Mouse (Mus musculus) embryonic facial prominence, embryonic 11.5 days (tissue): ENCODE data around the gene Cdkal1. TPM values are rescaled to one million over a fixed set of nuclear protein-coding genes. Genes with fewer than 3 reads are reported as not detected.

ENCODE experiments used
- ATAC-seq: fragments of 200-750 bp; cut with Nextera tagmentation; replicated peaks from 2 replicates; pipeline ENCODE4 v1.8.0; 2017; ENCODE audit warnings: low read depth; ENCODE audit not compliant: insufficient number of reproducible peaks, low FRiP score, low TSS enrichment
- DNase-seq: peaks from one replicate; pipeline ENCODE4 v3.0.0-alpha.2; 2015; ENCODE audit warnings: low spot score
- H3K27ac ChIP-seq: fragments of 300-500 bp; sonication (generic); replicated peaks from 2 replicates; pipeline ENCODE4 v1.5.1; 2014; ENCODE audit warnings: mild to moderate bottlenecking, low read depth, low read length, control low read depth
- H3K27me3 ChIP-seq: fragments of 300-500 bp; sonication (generic); 2 replicates; pipeline ENCODE4 v1.6.1; 2014; ENCODE audit warnings: mild to moderate bottlenecking, low read length, moderate library complexity, mixed read lengths; ENCODE audit not compliant: control insufficient read depth, insufficient read depth
- H3K36me3 ChIP-seq: fragments of 300-500 bp; sonication (generic); replicated peaks from 2 replicates; pipeline ENCODE4 v1.6.1; 2014; ENCODE audit warnings: low read depth, mild to moderate bottlenecking, low read length, moderate library complexity, mixed read lengths; ENCODE audit not compliant: control insufficient read depth, insufficient read depth
- H3K4me1 ChIP-seq: fragments of 300-500 bp; sonication (generic); 2 replicates; pipeline ENCODE4 v1.6.1; 2014; ENCODE audit warnings: low read length, mixed read lengths; ENCODE audit not compliant: control insufficient read depth, insufficient read depth
- H3K4me2 ChIP-seq: fragments of 300-500 bp; sonication (generic); 2 replicates; pipeline ENCODE4 v1.6.1; 2014; ENCODE audit warnings: low read depth, mild to moderate bottlenecking, control low read depth, low read length, moderate library complexity
- H3K4me3 ChIP-seq: fragments of 300-500 bp; sonication (generic); 2 replicates; pipeline ENCODE4 v1.5.1; 2014; ENCODE audit warnings: low read depth, low read length, control low read depth
- H3K9ac ChIP-seq: fragments of 300-500 bp; sonication (generic); replicated peaks from 2 replicates; pipeline ENCODE4 v1.6.1; 2014; ENCODE audit warnings: mild to moderate bottlenecking, control low read depth, low read length
- H3K9me3 ChIP-seq: fragments of 300-500 bp; sonication (generic); replicated peaks from 2 replicates; pipeline ENCODE4 v1.6.1; 2016; ENCODE audit warnings: mild to moderate bottlenecking, low read length, inconsistent platforms, mixed read lengths; ENCODE audit not compliant: control insufficient read depth
- WGBS: fragments of 180-500 bp; shearing (Covaris S2); extraction: QIAGEN DNeasy Blood & Tissue Kit; methylation state at CpG from one replicate; pipeline ENCODE4 v1.1.7; 2014; 5-methylcytosine and 5-hydroxymethylcytosine counted together
- polyA plus RNA-seq: library from polyadenylated mRNA; unstranded; fragments of >200 nt; fragmentation: Nextera tagmentation; extraction: Ambion mirVana; gene quantifications from 2 replicates; pipeline ENCODE4 v1.2.1, GENCODE M21; 2014

Cdkal1 gene
- polyA plus RNA-seq, 1 experiment from 2014 or later = 39.6 TPM

GRCm38 (mm10) chr13:29744188-29744587 lies 111.3 kb downstream of the Cdkal1 start:
- Histone ChIP-seq H3K4me2 (no peak overlapping the region), H3K4me1 (0 out of 2 replicates have a peak, but pooled peaks cover 2% of the 10 kb centered on the region), H3K4me3 (no peak overlapping the region), H3K9ac (no peak overlapping the region), H3K27ac (no peak overlapping the region), H3K9me3 (no peaks in the 10 kb centered on the region), H3K36me3 (no peaks in the 10 kb centered on the region), H3K27me3 (no peaks in the 10 kb centered on the region)
- no peak for ATAC-seq
- 81% methylated on average over 3 of the region's 3 CpGs for WGBS
- no peak for DNase-seq

GRCm38 (mm10) chr13:29743761-29744160 lies 111.7 kb downstream of the Cdkal1 start:
- 0 out of 2 replicates have a peak, but pooled peaks cover 2% of the 10 kb centered on the region for H3K4me1 ChIP-seq
- H3K9ac ChIP-seq = no peak overlapping the region
- DNase-seq (no peak), ATAC-seq (no peak)
- no peak overlapping the region for H3K4me3 ChIP-seq
- no peaks in the 10 kb centered on the region for H3K27me3 ChIP-seq
- H3K9me3 ChIP-seq = no peaks in the 10 kb centered on the region
- no peaks in the 10 kb centered on the region for H3K36me3 ChIP-seq
- 73% methylated on average over 4 of the region's 4 CpGs for WGBS
- H3K4me2 ChIP-seq = no peak overlapping the region
- H3K27ac ChIP-seq = no peak overlapping the region

GRCm38 (mm10) chr13:29737675-29738461 lies 117.6 kb downstream of the Cdkal1 start:
- Histone ChIP-seq H3K4me3 (no peak overlapping the region), H3K9ac (no peak overlapping the region), H3K27me3 (no peaks in the 10 kb centered on the region), H3K9me3 (no peaks in the 10 kb centered on the region), H3K4me1 (no peaks in the 10 kb centered on the region), H3K27ac (no peak overlapping the region), H3K4me2 (no peak overlapping the region), H3K36me3 (no peaks in the 10 kb centered on the region)
- WGBS = 83% methylated on average over 5 of the region's 5 CpGs
- DNase-seq = no peak
- no peak for ATAC-seq

GRCm38 (mm10) chr13:29734496-29734895 lies 121.0 kb downstream of the Cdkal1 start:
- H3K9ac ChIP-seq = no peak overlapping the region
- H3K4me3 ChIP-seq = no peak overlapping the region
- no peaks in the 10 kb centered on the region for H3K9me3 ChIP-seq
- no peak overlapping the region for H3K27ac ChIP-seq
- H3K36me3 ChIP-seq = no peaks in the 10 kb centered on the region
- no peaks in the 10 kb centered on the region for H3K27me3 ChIP-seq
- DNase-seq (no peak), ATAC-seq (no peak)
- H3K4me1 ChIP-seq = no peaks in the 10 kb centered on the region
- no peak overlapping the region for H3K4me2 ChIP-seq

GRCm38 (mm10) chr13:29726154-29726825 lies 129.2 kb downstream of the Cdkal1 start:
- H3K4me2 ChIP-seq = no peak overlapping the region
- no peaks in the 10 kb centered on the region for H3K9me3 ChIP-seq
- no peak for ATAC-seq
- H3K27me3 ChIP-seq = no peaks in the 10 kb centered on the region
- H3K36me3 ChIP-seq = no peaks in the 10 kb centered on the region
- H3K4me1 ChIP-seq = no peaks in the 10 kb centered on the region
- no peak overlapping the region for H3K27ac ChIP-seq
- H3K4me3 ChIP-seq = no peak overlapping the region
- DNase-seq = no peak
- H3K9ac ChIP-seq = no peak overlapping the region
- 91% methylated on average over 5 of the region's 5 CpGs for WGBS

- no peaks in the 10 kb centered on the region for H3K4me1 ChIP-seq
- no peaks in the 10 kb centered on the region for H3K9me3 ChIP-seq
- no peaks in the 10 kb centered on the region for H3K36me3 ChIP-seq
- 65% methylated on average over 6 of the region's 6 CpGs for WGBS
- DNase-seq (no peak), ATAC-seq (no peak)
- no peak overlapping the region for H3K9ac ChIP-seq
- H3K27ac ChIP-seq = no peak overlapping the region
- H3K4me3 ChIP-seq = no peak overlapping the region
- H3K27me3 ChIP-seq = no peaks in the 10 kb centered on the region
- H3K4me2 ChIP-seq = no peak overlapping the region
Measured at GRCm38 (mm10) chr13:29724855-29725254, 130.6 kb downstream of the Cdkal1 start.

- Histone ChIP-seq H3K9me3 (no peaks in the 10 kb centered on the region), H3K4me2 (no peak overlapping the region), H3K4me1 (no peaks in the 10 kb centered on the region), H3K27ac (no peak overlapping the region), H3K36me3 (no peaks in the 10 kb centered on the region), H3K4me3 (no peak overlapping the region), H3K27me3 (no peaks in the 10 kb centered on the region), H3K9ac (no peak overlapping the region)
- WGBS = 86% methylated on average over 1 of the region's 1 CpGs
- DNase-seq (no peak), ATAC-seq (no peak)
Measured at GRCm38 (mm10) chr13:29723150-29723549, 132.3 kb downstream of the Cdkal1 start.

- no peak for ATAC-seq
- Histone ChIP-seq H3K9ac (no peak overlapping the region), H3K36me3 (no peaks in the 10 kb centered on the region), H3K27ac (no peak overlapping the region), H3K9me3 (no peaks in the 10 kb centered on the region), H3K4me1 (no peaks in the 10 kb centered on the region), H3K4me2 (no peak overlapping the region), H3K27me3 (no peaks in the 10 kb centered on the region), H3K4me3 (no peak overlapping the region)
- no peak for DNase-seq
- WGBS = 88% methylated on average over 5 of the region's 5 CpGs
Measured at GRCm38 (mm10) chr13:29721206-29721605, 134.3 kb downstream of the Cdkal1 start.
